Mouse (Mus musculus) brain, embryonic 14.5 days (tissue): ENCODE measurements at regions not wholly inside any gene's neighbourhood (a gene's known extent, or its start where the extent isn't known, plus 50 kb on each side); places are given as distances from the start of the nearest gene placed in this dataset.

Source experiments
- CTCF ChIP-seq: fragments of 200-500 bp; IDR thresholded peaks from 2 replicates; pipeline ENCODE4 v1.5.1; 2012; ENCODE audit warnings: inconsistent platforms, mild to moderate bottlenecking, moderate library complexity, borderline replicate concordance; ENCODE audit not compliant: insufficient read depth, insufficient read length; ENCODE audit errors: extremely low read depth
- POLR2A ChIP-seq: fragments of 200-500 bp; IDR thresholded peaks from 2 replicates; pipeline ENCODE4 v1.6.1; 2012; ENCODE audit warnings: mild to moderate bottlenecking, inconsistent platforms, borderline replicate concordance; ENCODE audit not compliant: poor library complexity, insufficient read depth, insufficient read length, severe bottlenecking; ENCODE audit errors: extremely low read depth

DNA sequence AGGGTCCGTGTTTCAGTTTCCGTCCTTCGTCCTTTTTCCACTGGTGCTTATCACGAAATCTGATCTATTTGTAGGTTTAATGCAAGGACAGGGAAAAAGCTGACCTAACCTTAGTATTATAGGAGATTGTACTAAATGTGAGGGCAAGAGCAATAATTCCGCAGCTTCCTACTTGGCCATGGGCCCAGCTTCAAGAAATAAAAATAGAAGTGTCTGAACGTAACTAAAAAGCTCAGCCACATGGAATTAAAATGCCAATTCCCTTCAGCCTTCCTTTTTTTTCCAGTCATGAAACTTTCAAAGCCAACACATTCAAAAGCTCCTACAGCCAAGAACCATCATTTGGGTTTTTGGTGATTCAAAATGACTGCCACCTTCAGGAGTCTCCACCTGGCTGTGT lies 728.5 kb upstream of the Cited2 start:
- no peak for TF ChIP-seq POLR2A
- no peak for TF ChIP-seq CTCF
